Mouse (Mus musculus) heart, embryonic 11.5 days (tissue): ENCODE data around the gene Nsd2. TPM values are rescaled to one million over a fixed set of nuclear protein-coding genes. Genes with fewer than 3 reads are reported as not detected.

ENCODE experiments used
- microRNA-seq: library from miRNA; unstranded; fragments of <30 nt; microRNA quantifications from one replicate; pipeline ENCODE4, GENCODE M21; 2016; ENCODE audit warnings: borderline number of aligned reads
- polyA plus RNA-seq: library from polyadenylated mRNA; unstranded; fragments of >200 nt; fragmentation: Nextera tagmentation; extraction: Ambion mirVana; gene quantifications from 2 replicates; pipeline ENCODE4 v1.2.1, GENCODE M21; 2014

The Nsd2 gene
- polyA plus RNA-seq, 1 experiment from 2014 or later, result 46.8 TPM

Small RNA genes lying within 50 kb of the gene (microRNA-seq; reads per million reads assigned to microRNA genes)
- gene Mir7024, result 0.47 reads per million

Other genes starting within 250 kb of the Nsd2 start
- 56.6 and 59.5 TPM in 2 replicates for gene Fam53a, start 191.1 kb upstream of the Nsd2 start, polyA plus RNA-seq
- gene Gm9903, start 190.8 kb upstream of the Nsd2 start, polyA plus RNA-seq, result 1.5 and 2.0 TPM in 2 replicates
- 162 and 166 TPM in 2 replicates for gene Slbp, start 168.2 kb upstream of the Nsd2 start, polyA plus RNA-seq
- gene Tacc3, start 162.6 kb upstream of the Nsd2 start, polyA plus RNA-seq, result 171 and 186 TPM in 2 replicates
- 41.5 and 42.3 TPM in 2 replicates for gene Tmem129, start 162.3 kb upstream of the Nsd2 start, polyA plus RNA-seq
- gene Fgfr3, start 99.1 kb upstream of the Nsd2 start, polyA plus RNA-seq, result 4.4 and 4.9 TPM in 2 replicates
- 40.3 and 44.5 TPM in 2 replicates for gene Letm1, start 37.9 kb upstream of the Nsd2 start, polyA plus RNA-seq
- 33.9 and 36.0 TPM in 2 replicates for gene Nelfa, start 115.7 kb downstream of the Nsd2 start, polyA plus RNA-seq
- gene Gm1673, start 162.7 kb downstream of the Nsd2 start, polyA plus RNA-seq, result 67.7 and 87.1 TPM in 2 replicates
- gene Nat8l, start 175.3 kb downstream of the Nsd2 start, polyA plus RNA-seq, result 0.17 and 0.35 TPM in 2 replicates